Mouse (Mus musculus): ENCODE data around the gene Fmo5.

- TF ChIP-seq CTCF (IDR thresholded peaks at IDR 0.05; ENCODE audit: extremely low read depth, insufficient read depth, insufficient read length, insufficient replicate concordance): no peak
- TF ChIP-seq POLR2A (IDR thresholded peaks at IDR 0.05; ENCODE audit: low read depth, low read length): no peak
These were observed 60.7 kb downstream of the Fmo5 start for GRCm38 (mm10) chr3:97689289-97689688.

Measured in spleen, adult 2 months (tissue).